Mouse (Mus musculus) intestine, postnatal 0 days (tissue): ENCODE data around the gene Kcna10. TPM values are rescaled to one million over a fixed set of nuclear protein-coding genes. Genes with fewer than 3 reads are reported as not detected.

Experiments
- ATAC-seq: fragments of 200-750 bp; cut with Nextera tagmentation; 2 replicates; pipeline ENCODE4 v1.8.0; 2017; ENCODE audit warnings: mild to moderate bottlenecking, moderate TSS enrichment, moderate library complexity
- H3K27ac ChIP-seq: fragments of 300-500 bp; sonication (generic); 2 replicates; pipeline ENCODE4 v1.5.1; 2014; ENCODE audit warnings: mild to moderate bottlenecking, low read depth, low read length, moderate library complexity
- H3K27me3 ChIP-seq: fragments of 300-500 bp; sonication (generic); replicated peaks from 2 replicates; pipeline ENCODE4 v1.6.1; 2014; ENCODE audit warnings: low read length, mixed read lengths; ENCODE audit not compliant: control insufficient read depth, insufficient read depth
- H3K36me3 ChIP-seq: fragments of 300-500 bp; sonication (generic); 2 replicates; pipeline ENCODE4 v1.6.1; 2014; ENCODE audit warnings: mild to moderate bottlenecking, moderate library complexity; ENCODE audit not compliant: control insufficient read depth, insufficient read depth
- H3K4me1 ChIP-seq: fragments of 300-500 bp; sonication (generic); replicated peaks from 2 replicates; pipeline ENCODE4 v1.6.1; 2014; ENCODE audit warnings: antibody characterized with exemption, low read length, mixed read lengths; ENCODE audit not compliant: control insufficient read depth, insufficient read depth
- H3K4me2 ChIP-seq: fragments of 300-500 bp; sonication (generic); replicated peaks from 2 replicates; pipeline ENCODE4 v1.6.1; 2014; ENCODE audit warnings: low read depth, mild to moderate bottlenecking, moderate library complexity
- H3K4me3 ChIP-seq: fragments of 300-500 bp; sonication (generic); 2 replicates; pipeline ENCODE4 v1.5.1; 2014; ENCODE audit warnings: low read depth, low read length
- H3K9ac ChIP-seq: fragments of 300-500 bp; sonication (generic); 2 replicates; pipeline ENCODE4 v1.6.1; 2014; ENCODE audit warnings: mild to moderate bottlenecking, low read depth, low read length
- H3K9me3 ChIP-seq: fragments of 300-500 bp; sonication (generic); 2 replicates; pipeline ENCODE4 v1.6.1; 2016; ENCODE audit warnings: mixed run types; ENCODE audit not compliant: control insufficient read depth
- CTCF ChIP-seq: sonication (generic); IDR thresholded peaks from 2 replicates; pipeline ENCODE4 v1.5.1; 2016; ENCODE audit warnings: low read depth, mild to moderate bottlenecking, control low read depth, antibody characterized with exemption, moderate library complexity
- WGBS: fragments of 180-500 bp; shearing (Covaris S2); extraction: QIAGEN DNeasy Blood & Tissue Kit; methylation state at CpG from one replicate; pipeline ENCODE4 v1.1.7; 2014; 5-methylcytosine and 5-hydroxymethylcytosine counted together
- polyA plus RNA-seq: library from polyadenylated mRNA; unstranded; fragments of >200 nt; fragmentation: Nextera tagmentation; extraction: Ambion mirVana; gene quantifications from 2 replicates; pipeline ENCODE4 v1.2.1, GENCODE M21; 2015

Gene Kcna10
- polyA plus RNA-seq, 1 experiment from 2014 or later: not detected

- Histone ChIP-seq H3K9me3 (no peaks in the 10 kb centered on the region), H3K4me1 (0 out of 2 replicates have a peak, but pooled peaks cover 6% of the 10 kb centered on the region), H3K36me3 (no peaks in the 10 kb centered on the region), H3K4me3 (no peak within 1 kb of the TSS), H3K9ac (no peak within 1 kb of the TSS), H3K27me3 (no peaks in the 10 kb centered on the region), H3K27ac (no peak within 1 kb of the TSS), H3K4me2 (no peak within 1 kb of the TSS)
- WGBS: 57% methylated on average over 10 of the region's 10 CpGs
- ATAC-seq: no peak
- TF ChIP-seq CTCF: no peak
Measured at GRCm38 (mm10) chr3:107221608-107222007, 38.8 kb downstream of the Kcna10 start, which contains the start of gene Cym. Gene Cym, minus strand, starts transcription at chr3:107221732.

- no peak overlapping the region for H3K4me3 ChIP-seq
- H3K27me3 ChIP-seq: no peaks in the 10 kb centered on the region
- no peak overlapping the region for H3K9ac ChIP-seq
- WGBS: 21% methylated on average over 1 of the region's 1 CpGs
- TF ChIP-seq CTCF: no peak
- no peak overlapping the region for H3K27ac ChIP-seq
- no peaks in the 10 kb centered on the region for H3K36me3 ChIP-seq
- no peaks in the 10 kb centered on the region for H3K4me1 ChIP-seq
- ATAC-seq: no peak
- H3K4me2 ChIP-seq: no peak overlapping the region
- no peaks in the 10 kb centered on the region for H3K9me3 ChIP-seq
Measured at GRCm38 (mm10) chr3:107223230-107223629, 40.4 kb downstream of the Kcna10 start.

GRCm38 (mm10) chr3:107225820-107226219 lies 43.0 kb downstream of the Kcna10 start:
- Histone ChIP-seq H3K4me1 (no peaks in the 10 kb centered on the region), H3K9ac (no peak overlapping the region), H3K27ac (no peak overlapping the region), H3K27me3 (no peaks in the 10 kb centered on the region), H3K4me2 (no peak overlapping the region), H3K36me3 (no peaks in the 10 kb centered on the region), H3K4me3 (no peak overlapping the region), H3K9me3 (no peaks in the 10 kb centered on the region)
- ATAC-seq: no peak
- TF ChIP-seq CTCF: no peak
- WGBS: 91% methylated on average over 5 of the region's 5 CpGs

- Histone ChIP-seq H3K4me1 (no peaks in the 10 kb centered on the region), H3K4me2 (no peak overlapping the region), H3K27ac (peak overlapping the region; percentile 22; the same call in 1 of the 2 replicates), H3K27me3 (no peaks in the 10 kb centered on the region), H3K4me3 (no peak overlapping the region), H3K9ac (no peak overlapping the region), H3K36me3 (no peaks in the 10 kb centered on the region), H3K9me3 (no peaks in the 10 kb centered on the region)
- WGBS: 42% methylated on average over 5 of the region's 5 CpGs
- ATAC-seq: no peak
- TF ChIP-seq CTCF: no peak
Measured at GRCm38 (mm10) chr3:107229221-107229620, 46.4 kb downstream of the Kcna10 start.

GRCm38 (mm10) chr3:107229822-107230221 lies 47.0 kb downstream of the Kcna10 start:
- ATAC-seq: peak; percentile 87
- peak overlapping the region; percentile 69; the same call in 1 of the 2 replicates for H3K27ac ChIP-seq
- peak overlapping the region; percentile 7; the same call in 1 of the 2 replicates for H3K4me2 ChIP-seq
- H3K36me3 ChIP-seq: no peaks in the 10 kb centered on the region
- H3K4me1 ChIP-seq: no peaks in the 10 kb centered on the region
- H3K4me3 ChIP-seq: no peak overlapping the region
- H3K9me3 ChIP-seq: no peaks in the 10 kb centered on the region
- no peak overlapping the region for H3K9ac ChIP-seq
- H3K27me3 ChIP-seq: no peaks in the 10 kb centered on the region
- no peak for TF ChIP-seq CTCF
- 26% methylated on average over 5 of the region's 5 CpGs for WGBS

GRCm38 (mm10) chr3:107230527-107230926 lies 47.7 kb downstream of the Kcna10 start, which contains the start of gene A630076J17Rik:
Gene A630076J17Rik, plus strand, starts transcription at chr3:107230614.
- peak; percentile 83 for ATAC-seq
- H3K36me3 ChIP-seq: no peaks in the 10 kb centered on the region
- H3K4me1 ChIP-seq: no peaks in the 10 kb centered on the region
- H3K9ac ChIP-seq: no peak within 1 kb of the TSS
- peak within 1 kb of the TSS; percentile 69 for H3K27ac ChIP-seq
- no peak for TF ChIP-seq CTCF
- no peaks in the 10 kb centered on the region for H3K9me3 ChIP-seq
- H3K4me2 ChIP-seq: peak within 1 kb of the TSS; percentile 7; the same call in 1 of the 2 replicates
- H3K4me3 ChIP-seq: no peak within 1 kb of the TSS
- no peaks in the 10 kb centered on the region for H3K27me3 ChIP-seq
- 7% methylated on average over 1 of the region's 1 CpGs for WGBS

GRCm38 (mm10) chr3:107231202-107231601 lies 48.3 kb downstream of the Kcna10 start:
- H3K9ac ChIP-seq: no peak overlapping the region
- WGBS: 59% methylated on average over 4 of the region's 4 CpGs
- ATAC-seq: no peak
- no peak overlapping the region for H3K4me3 ChIP-seq
- peak overlapping the region; percentile 54; the same call in 1 of the 2 replicates for H3K27ac ChIP-seq
- H3K27me3 ChIP-seq: no peaks in the 10 kb centered on the region
- no peak overlapping the region for H3K4me2 ChIP-seq
- no peaks in the 10 kb centered on the region for H3K9me3 ChIP-seq
- H3K36me3 ChIP-seq: no peaks in the 10 kb centered on the region
- TF ChIP-seq CTCF: no peak
- no peaks in the 10 kb centered on the region for H3K4me1 ChIP-seq
